Mouse (Mus musculus) forebrain, postnatal 0 days (tissue): ENCODE measurements around the gene Aqp3. TPM values are rescaled to one million over a fixed set of nuclear protein-coding genes. Genes with fewer than 3 reads are reported as not detected.
A peak's percentile ranks its signal among the peaks of the same experiment; 100 is the strongest.

Source experiments
- ATAC-seq: fragments of 200-750 bp; cut with Nextera tagmentation; 2 replicates; pipeline ENCODE4 v1.8.0; 2017; ENCODE audit warnings: mild to moderate bottlenecking, moderate library complexity
- DNase-seq: peaks from one replicate; pipeline ENCODE4 v3.0.0-alpha.2; 2015
- H3K27ac ChIP-seq: fragments of 300-500 bp; sonication (generic); 2 replicates; pipeline ENCODE4 v1.5.1; 2014; ENCODE audit warnings: low read depth, mild to moderate bottlenecking, antibody characterized with exemption, low read length, moderate library complexity, mixed read lengths
- H3K27me3 ChIP-seq: fragments of 300-500 bp; sonication (generic); 2 replicates; pipeline ENCODE4 v1.6.1; 2014; ENCODE audit warnings: mild to moderate bottlenecking, low read length, mixed read lengths; ENCODE audit not compliant: insufficient read depth
- H3K36me3 ChIP-seq: fragments of 300-500 bp; sonication (generic); 2 replicates; pipeline ENCODE4 v1.6.1; 2014; ENCODE audit warnings: mild to moderate bottlenecking, moderate library complexity; ENCODE audit not compliant: insufficient read depth
- H3K4me1 ChIP-seq: fragments of 300-500 bp; sonication (generic); 2 replicates; pipeline ENCODE4 v1.6.1; 2014; ENCODE audit warnings: antibody characterized with exemption; ENCODE audit not compliant: insufficient read depth
- H3K4me2 ChIP-seq: fragments of 300-500 bp; sonication (generic); 2 replicates; pipeline ENCODE4 v1.6.1; 2014; ENCODE audit warnings: low read depth, mild to moderate bottlenecking, moderate library complexity
- H3K4me3 ChIP-seq: fragments of 300-500 bp; sonication (generic); 2 replicates; pipeline ENCODE4 v1.5.1; 2014; ENCODE audit warnings: low read depth, low read length, mixed read lengths
- H3K9ac ChIP-seq: fragments of 300-500 bp; sonication (generic); 2 replicates; pipeline ENCODE4 v1.6.1; 2014; ENCODE audit warnings: mild to moderate bottlenecking
- H3K9me3 ChIP-seq: fragments of 300-500 bp; sonication (generic); 2 replicates; pipeline ENCODE4 v1.6.1; 2016; ENCODE audit warnings: low read length
- CTCF ChIP-seq: sonication (generic); IDR thresholded peaks from 2 replicates; pipeline ENCODE4 v1.5.1; 2016; ENCODE audit warnings: antibody characterized with exemption, control low read depth, low read depth
- WGBS: fragments of 180-500 bp; shearing (Covaris S2); extraction: QIAGEN DNeasy Blood & Tissue Kit; methylation state at CpG from one replicate; pipeline ENCODE4 v1.1.7; 2014; 5-methylcytosine and 5-hydroxymethylcytosine counted together
- polyA plus RNA-seq: library from polyadenylated mRNA; unstranded; fragments of >200 nt; fragmentation: Nextera tagmentation; extraction: Ambion mirVana; gene quantifications from 2 replicates; pipeline ENCODE4 v1.2.1, GENCODE M21; 2015
- total RNA-seq: library from RNA; depleted of rRNA; stranded (reverse); fragments of >200 nt; gene quantifications from 2 replicates; pipeline ENCODE4 v1.2.3, GENCODE M21; 2014

Gene Aqp3
- total and polyA plus RNA-seq, 2 experiments from 2014 or later = 0.36 TPM; not detected in 1

- no peaks in the 10 kb centered on the region for H3K36me3 ChIP-seq
- H3K4me3 ChIP-seq = no peak overlapping the region
- ATAC-seq (no peak), DNase-seq (no peak)
- no peak for TF ChIP-seq CTCF
- no peak overlapping the region for H3K9ac ChIP-seq
- no peaks in the 10 kb centered on the region for H3K9me3 ChIP-seq
- no peak overlapping the region for H3K4me2 ChIP-seq
- H3K27ac ChIP-seq = no peak overlapping the region
- H3K27me3 ChIP-seq = no peaks in the 10 kb centered on the region
- H3K4me1 ChIP-seq = no peaks in the 10 kb centered on the region
Measured at GRCm38 (mm10) chr4:41102901-41103300, 4.9 kb upstream of the Aqp3 start.

GRCm38 (mm10) chr4:41100986-41101385 lies 3.0 kb upstream of the Aqp3 start:
- no peak for ATAC-seq
- WGBS = 31% methylated on average over 1 of the region's 1 CpGs

GRCm38 (mm10) chr4:41098577-41098951 lies 581 bp upstream of the Aqp3 start:
- ATAC-seq = no peak
- Histone ChIP-seq H3K36me3 (no peaks in the 10 kb centered on the region), H3K9me3 (no peaks in the 10 kb centered on the region), H3K27me3 (no peaks in the 10 kb centered on the region), H3K4me2 (peak overlapping the region; percentile 98), H3K9ac (peak overlapping the region; percentile 52), H3K4me3 (peak overlapping the region; percentile 49), H3K4me1 (no peaks in the 10 kb centered on the region), H3K27ac (no peak overlapping the region)
- TF ChIP-seq CTCF = no peak
- DNase-seq = no peak
- 22% methylated on average over 11 of the region's 11 CpGs for WGBS

More at GRCm38 (mm10) chr4:41100986-41101385, 3.0 kb upstream of the Aqp3 start:
- TF ChIP-seq CTCF = no peak
- Histone ChIP-seq H3K36me3 (no peaks in the 10 kb centered on the region), H3K9ac (no peak overlapping the region), H3K27ac (no peak overlapping the region), H3K4me1 (no peaks in the 10 kb centered on the region), H3K4me3 (no peak overlapping the region), H3K4me2 (no peak overlapping the region), H3K9me3 (no peaks in the 10 kb centered on the region), H3K27me3 (no peaks in the 10 kb centered on the region)
- no peak for DNase-seq

GRCm38 (mm10) chr4:41097381-41097780 lies 602 bp downstream of the Aqp3 start:
- Histone ChIP-seq H3K4me2 (peak overlapping the region; percentile 98; the same call in 1 of the 2 replicates), H3K9me3 (no peaks in the 10 kb centered on the region), H3K9ac (no peak overlapping the region), H3K27me3 (no peaks in the 10 kb centered on the region), H3K4me1 (no peaks in the 10 kb centered on the region), H3K27ac (no peak overlapping the region), H3K36me3 (no peaks in the 10 kb centered on the region), H3K4me3 (no peak overlapping the region)
- TF ChIP-seq CTCF = no peak
- WGBS = 45% methylated on average over 13 of the region's 13 CpGs
- ATAC-seq (no peak), DNase-seq (no peak)

- H3K4me3 ChIP-seq = no peak overlapping the region
- TF ChIP-seq CTCF = no peak
- H3K27ac ChIP-seq = no peak overlapping the region
- DNase-seq (no peak), ATAC-seq (no peak)
- 72% methylated on average over 5 of the region's 5 CpGs for WGBS
- no peaks in the 10 kb centered on the region for H3K4me1 ChIP-seq
- H3K4me2 ChIP-seq = no peak overlapping the region
- no peak overlapping the region for H3K9ac ChIP-seq
- no peaks in the 10 kb centered on the region for H3K9me3 ChIP-seq
- no peaks in the 10 kb centered on the region for H3K27me3 ChIP-seq
- H3K36me3 ChIP-seq = no peaks in the 10 kb centered on the region
Measured at GRCm38 (mm10) chr4:41096794-41097193, 1.2 kb downstream of the Aqp3 start.

- 66% methylated on average over 8 of the region's 8 CpGs for WGBS
- no peak for DNase-seq
Measured at GRCm38 (mm10) chr4:41096169-41096568, 1.8 kb downstream of the Aqp3 start.

GRCm38 (mm10) chr4:41094361-41094760 lies 3.6 kb downstream of the Aqp3 start:
- no peak for TF ChIP-seq CTCF
- DNase-seq = no peak
- 41% methylated on average over 9 of the region's 9 CpGs for WGBS

More at GRCm38 (mm10) chr4:41096169-41096568, 1.8 kb downstream of the Aqp3 start:
- Histone ChIP-seq H3K4me2 (no peak overlapping the region), H3K9me3 (no peaks in the 10 kb centered on the region), H3K4me1 (no peaks in the 10 kb centered on the region), H3K9ac (no peak overlapping the region), H3K27me3 (no peaks in the 10 kb centered on the region), H3K36me3 (no peaks in the 10 kb centered on the region), H3K4me3 (no peak overlapping the region), H3K27ac (no peak overlapping the region)
- TF ChIP-seq CTCF = no peak
- no peak for ATAC-seq

GRCm38 (mm10) chr4:41092958-41093357 lies 5.0 kb downstream of the Aqp3 start:
- DNase-seq (no peak), ATAC-seq (no peak)
- H3K4me3 ChIP-seq = no peak overlapping the region
- H3K9ac ChIP-seq = no peak overlapping the region
- H3K4me1 ChIP-seq = no peaks in the 10 kb centered on the region
- no peak overlapping the region for H3K27ac ChIP-seq
- H3K4me2 ChIP-seq = no peak overlapping the region
- WGBS = 71% methylated on average over 1 of the region's 1 CpGs
- TF ChIP-seq CTCF = no peak
- no peaks in the 10 kb centered on the region for H3K27me3 ChIP-seq
- no peaks in the 10 kb centered on the region for H3K9me3 ChIP-seq
- H3K36me3 ChIP-seq = no peaks in the 10 kb centered on the region

More at GRCm38 (mm10) chr4:41094361-41094760, 3.6 kb downstream of the Aqp3 start:
- H3K27ac ChIP-seq = no peak overlapping the region
- no peak overlapping the region for H3K4me3 ChIP-seq
- H3K9ac ChIP-seq = no peak overlapping the region
- H3K4me1 ChIP-seq = no peaks in the 10 kb centered on the region
- H3K27me3 ChIP-seq = no peaks in the 10 kb centered on the region
- ATAC-seq = no peak
- H3K4me2 ChIP-seq = no peak overlapping the region
- H3K36me3 ChIP-seq = no peaks in the 10 kb centered on the region
- H3K9me3 ChIP-seq = no peaks in the 10 kb centered on the region
